Mouse (Mus musculus) adrenal gland (tissue): ENCODE data around the gene Plekhn1.

Experiments used
- intact Hi-C: fragments of 180-260 bp; cut with DNase I; formaldehyde crosslinking; loops from one replicate; pipeline ENCODE4 v1.15.1; 2025
- microRNA-seq, 2 experiments: library from miRNA; unstranded; fragments of <30 nt; microRNA quantifications; one replicate each; pipeline ENCODE4; 2019

The Plekhn1 gene

GRCm38 (mm10) chr4:156185950-156186850 lies 48.5 kb downstream of the Plekhn1 start:
- intact Hi-C loops, result no loop called here

DNA sequence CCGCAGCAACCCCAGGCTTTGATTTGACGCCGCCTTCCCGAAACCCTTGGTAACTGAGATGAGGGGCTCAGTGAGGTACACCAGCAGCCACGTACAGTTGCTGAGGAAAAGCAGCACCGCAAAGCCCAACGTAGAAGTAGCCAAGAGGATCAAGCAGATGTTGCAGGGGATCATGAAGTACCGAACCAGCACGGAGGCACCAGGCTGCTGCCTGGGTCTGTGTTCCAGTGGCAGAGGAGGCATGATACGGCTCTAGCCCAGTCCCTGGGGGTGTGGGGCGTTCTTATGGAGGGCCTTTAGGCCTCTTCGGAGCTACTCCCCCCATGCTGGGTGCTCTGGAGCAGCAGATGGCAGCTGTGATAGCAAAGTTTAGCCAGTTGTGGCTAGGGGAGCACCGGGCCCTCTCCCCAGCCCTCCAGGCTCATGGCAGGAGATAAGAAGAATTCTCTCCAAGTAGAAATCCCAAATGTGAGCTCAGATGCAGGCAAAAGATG lies 49.2 kb downstream of the Plekhn1 start:
- intact Hi-C loops, result no loop called here

DNA sequence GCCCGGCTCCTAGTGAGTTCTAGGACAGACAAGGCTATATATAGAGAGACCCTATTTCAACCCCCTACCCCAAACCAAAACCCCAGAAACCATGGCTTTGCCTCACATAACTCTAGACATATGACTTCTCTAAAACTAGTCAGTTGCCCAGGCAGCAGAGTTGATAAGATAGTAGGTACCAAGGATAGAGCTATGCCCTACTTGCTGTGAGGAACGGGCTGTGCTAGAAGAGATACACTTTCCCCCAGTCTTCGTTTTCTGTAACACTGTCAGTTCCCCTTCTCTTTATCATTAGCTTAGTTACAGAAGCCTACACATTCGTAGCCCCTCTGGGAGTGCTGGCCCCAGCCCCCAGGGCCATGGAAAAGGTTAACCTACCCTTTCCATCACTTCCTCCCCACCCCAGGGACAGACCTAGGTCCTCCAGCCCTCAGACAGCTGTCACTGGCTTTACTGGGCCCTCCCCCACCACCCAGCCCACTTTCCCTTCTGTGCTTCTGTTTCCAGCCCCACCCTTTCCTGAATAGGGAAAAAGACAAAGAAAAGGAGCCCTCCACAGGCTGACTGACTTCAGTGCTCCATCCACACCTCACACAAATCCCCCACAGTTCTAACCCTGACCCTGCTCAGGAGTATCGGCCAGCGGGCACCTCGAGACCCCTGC lies 50.2 kb downstream of the Plekhn1 start:
- intact Hi-C loops, result no loop called here

GRCm38 (mm10) chr4:156183747-156184146 lies 50.9 kb downstream of the Plekhn1 start:
- intact Hi-C loops, result no loop called here

GRCm38 (mm10) chr4:156177630-156178029 lies 57.0 kb downstream of the Plekhn1 start:
- intact Hi-C loops, result no loop called here

- intact Hi-C loops, result no loop called here
These were observed 62.8 kb downstream of the Plekhn1 start for GRCm38 (mm10) chr4:156171828-156172227.

Small RNAs within 50 kb of the gene (microRNA-seq; reads per million reads assigned to microRNA genes)
- 2.1 to 4.7 reads per million in 2 experiments for gene Mir7658
